Mouse (Mus musculus) heart, postnatal 0 days (tissue): ENCODE measurements around the gene Ccdc12. TPM values are rescaled to one million over a fixed set of nuclear protein-coding genes. Genes with fewer than 3 reads are reported as not detected.

ENCODE experiments used
- ATAC-seq: fragments of 200-750 bp; cut with Nextera tagmentation; 2 replicates; pipeline ENCODE4 v1.8.0; 2017; ENCODE audit warnings: low read depth, moderate number of reproducible peaks, moderate library complexity; ENCODE audit not compliant: insufficient read depth
- DNase-seq: peaks from one replicate; pipeline ENCODE4 v3.0.0-alpha.2; 2016; ENCODE audit warnings: low spot score
- H3K27ac ChIP-seq: fragments of 300-500 bp; sonication (generic); 2 replicates; pipeline ENCODE4 v1.5.1; 2014; ENCODE audit warnings: low read depth, mild to moderate bottlenecking
- H3K27me3 ChIP-seq: fragments of 300-500 bp; sonication (generic); 2 replicates; pipeline ENCODE4 v1.6.1; 2014; ENCODE audit warnings: low read length, mixed read lengths; ENCODE audit not compliant: control insufficient read depth, insufficient read depth
- H3K36me3 ChIP-seq: fragments of 300-500 bp; sonication (generic); replicated peaks from 2 replicates; pipeline ENCODE4 v1.6.1; 2014; ENCODE audit warnings: low read length, mixed read lengths; ENCODE audit not compliant: control insufficient read depth, insufficient read depth
- H3K4me1 ChIP-seq: fragments of 300-500 bp; sonication (generic); 2 replicates; pipeline ENCODE4 v1.6.1; 2014; ENCODE audit warnings: antibody characterized with exemption; ENCODE audit not compliant: control insufficient read depth, insufficient read depth
- H3K4me2 ChIP-seq: fragments of 300-500 bp; sonication (generic); 2 replicates; pipeline ENCODE4 v1.6.1; 2014; ENCODE audit warnings: low read depth, mild to moderate bottlenecking, low read length, moderate library complexity
- H3K4me3 ChIP-seq: fragments of 300-500 bp; sonication (generic); 2 replicates; pipeline ENCODE4 v1.5.1; 2014; ENCODE audit warnings: low read depth, low read length
- H3K9ac ChIP-seq: fragments of 300-500 bp; sonication (generic); replicated peaks from 2 replicates; pipeline ENCODE4 v1.6.1; 2014; ENCODE audit warnings: low read depth, low read length, mixed read lengths
- H3K9me3 ChIP-seq: fragments of 300-500 bp; sonication (generic); replicated peaks from 2 replicates; pipeline ENCODE4 v1.6.1; 2016; ENCODE audit warnings: low read length; ENCODE audit not compliant: control insufficient read depth
- CTCF ChIP-seq: IDR thresholded peaks from 2 replicates; pipeline ENCODE4 v1.5.1; 2016; ENCODE audit warnings: antibody characterized with exemption, control low read depth, low read depth
- EP300 ChIP-seq: IDR thresholded peaks from 2 replicates; pipeline ENCODE4 v1.6.1; 2016; ENCODE audit warnings: antibody characterized with exemption, low read depth
- whole genome bisulfite sequencing: fragments of 180-500 bp; shearing (Covaris S2); extraction: QIAGEN DNeasy Blood & Tissue Kit; methylation state at CpG from one replicate; pipeline ENCODE4 v1.1.7; 2014; 5-methylcytosine and 5-hydroxymethylcytosine counted together
- microRNA-seq: library from miRNA; unstranded; fragments of <30 nt; microRNA quantifications from one replicate; pipeline ENCODE4, GENCODE M21; 2016
- polyA plus RNA-seq: library from polyadenylated mRNA; unstranded; fragments of >200 nt; fragmentation: Nextera tagmentation; extraction: Ambion mirVana; gene quantifications from 2 replicates; pipeline ENCODE4 v1.2.1, GENCODE M21; 2015
- total RNA-seq: library from RNA; depleted of rRNA; stranded (reverse); fragments of >200 nt; gene quantifications from 2 replicates; pipeline ENCODE4 v1.2.3, GENCODE M21; 2014; ENCODE audit warnings: low replicate concordance; rRNA removed

Gene Ccdc12
- total and polyA plus RNA-seq, 2 experiments from 2014 or later, result 95.9 to 143 TPM

GRCm38 (mm10) chr9:110759265-110759664, 103.0 kb downstream of the Ccdc12 start:
- H3K4me2 ChIP-seq, result no peak overlapping the region
- H3K27me3 ChIP-seq, result no peaks in the 10 kb centered on the region
- no peaks in the 10 kb centered on the region for H3K36me3 ChIP-seq
- H3K4me1 ChIP-seq, result peaks cover 12% of the 10 kb centered on the region; the same call in 1 of the 2 replicates
- H3K4me3 ChIP-seq, result no peak overlapping the region
- no peak overlapping the region for H3K9ac ChIP-seq
- TF ChIP-seq EP300 (no peak), CTCF (peak; percentile 80)
- peak overlapping the region; percentile 27; the same call in 1 of the 2 replicates for H3K27ac ChIP-seq
- ATAC-seq, result no peak
- H3K9me3 ChIP-seq, result no peaks in the 10 kb centered on the region
- DNase-seq, result no peak
- WGBS, result 52% methylated on average over 2 of the region's 2 CpGs

GRCm38 (mm10) chr9:110760886-110761285, 104.6 kb downstream of the Ccdc12 start:
- no peaks in the 10 kb centered on the region for H3K9me3 ChIP-seq
- H3K4me3 ChIP-seq, result no peak overlapping the region
- H3K36me3 ChIP-seq, result no peaks in the 10 kb centered on the region
- peaks cover 12% of the 10 kb centered on the region; the same call in 1 of the 2 replicates for H3K4me1 ChIP-seq
- H3K27ac ChIP-seq, result no peak overlapping the region
- 86% methylated on average over 8 of the region's 8 CpGs for WGBS
- TF ChIP-seq CTCF, result no peak
- no peak for TF ChIP-seq EP300
- no peak for ATAC-seq
- no peaks in the 10 kb centered on the region for H3K27me3 ChIP-seq
- DNase-seq, result no peak
- H3K9ac ChIP-seq, result no peak overlapping the region
- no peak overlapping the region for H3K4me2 ChIP-seq

Small RNA genes within 50 kb of the gene (microRNA-seq; reads per million reads assigned to microRNA genes)
- not detected for gene Mir8107

Other genes starting within 250 kb of the Ccdc12 start
- 7.3 and 16.4 TPM in 2 replicates for gene Ptpn23, start 248.3 kb upstream of the Ccdc12 start, total RNA-seq
- gene Ptpn23, start 248.3 kb upstream of the Ccdc12 start, polyA plus RNA-seq, result 6.7 TPM in 2 replicates
- gene Ngp, start 236.8 kb upstream of the Ccdc12 start, total RNA-seq, result 1.8 and 2.6 TPM in 2 replicates
- 1.8 and 2.4 TPM in 2 replicates for gene Ngp, start 236.8 kb upstream of the Ccdc12 start, polyA plus RNA-seq
- 4.9 and 6.6 TPM in 2 replicates for gene Klhl18, start 179.8 kb upstream of the Ccdc12 start, total RNA-seq
- 4.2 and 4.3 TPM in 2 replicates for gene Klhl18, start 179.8 kb upstream of the Ccdc12 start, polyA plus RNA-seq
- gene Kif9, start 179.5 kb upstream of the Ccdc12 start, total RNA-seq, result 0.70 TPM in 1 of 2 replicates, not detected in the other
- 0.29 and 0.37 TPM in 2 replicates for gene Kif9, start 179.5 kb upstream of the Ccdc12 start, polyA plus RNA-seq
- 27.5 and 33.2 TPM in 2 replicates for gene Setd2, start 123.9 kb upstream of the Ccdc12 start, total RNA-seq
- gene Setd2, start 123.9 kb upstream of the Ccdc12 start, polyA plus RNA-seq, result 12.7 and 13.0 TPM in 2 replicates
- 7.9 and 22.8 TPM in 2 replicates for gene Nradd, start 32.1 kb upstream of the Ccdc12 start, total RNA-seq
- gene Nradd, start 32.1 kb upstream of the Ccdc12 start, polyA plus RNA-seq, result 10.4 and 11.5 TPM in 2 replicates
- gene Nbeal2, start 2.3 kb upstream of the Ccdc12 start, total RNA-seq, result 11.5 and 12.9 TPM in 2 replicates
- gene Nbeal2, start 2.3 kb upstream of the Ccdc12 start, polyA plus RNA-seq, result 1.2 and 1.6 TPM in 2 replicates
- gene Myl3, start 85.4 kb downstream of the Ccdc12 start, total RNA-seq, result 7,206 and 8,752 TPM in 2 replicates
- 7,883 and 7,975 TPM in 2 replicates for gene Myl3, start 85.4 kb downstream of the Ccdc12 start, polyA plus RNA-seq
- gene Pth1r, start 90.6 kb downstream of the Ccdc12 start, total RNA-seq, result 34.2 and 41.8 TPM in 2 replicates
- gene Pth1r, start 90.6 kb downstream of the Ccdc12 start, polyA plus RNA-seq, result 11.4 and 12.0 TPM in 2 replicates
- gene Prss42, start 141.7 kb downstream of the Ccdc12 start, total RNA-seq, result not detected in 2 replicates
- gene Prss42, start 141.7 kb downstream of the Ccdc12 start, polyA plus RNA-seq, result not detected in 2 replicates
- gene Prss44, start 157.5 kb downstream of the Ccdc12 start, total RNA-seq, result not detected in 2 replicates
- not detected in 2 replicates for gene Prss44, start 157.5 kb downstream of the Ccdc12 start, polyA plus RNA-seq
- not detected in 2 replicates for gene Prss43, start 170.2 kb downstream of the Ccdc12 start, total RNA-seq
- 0.04 TPM in 1 of 2 replicates, not detected in the other for gene Prss43, start 170.2 kb downstream of the Ccdc12 start, polyA plus RNA-seq
- not detected in 2 replicates for gene Prss45, start 178.1 kb downstream of the Ccdc12 start, total RNA-seq
- gene Prss45, start 178.1 kb downstream of the Ccdc12 start, polyA plus RNA-seq, result 0.15 TPM in 1 of 2 replicates, not detected in the other
- not detected in 2 replicates for gene Prss46, start 188.0 kb downstream of the Ccdc12 start, total RNA-seq
- not detected in 2 replicates for gene Prss46, start 188.0 kb downstream of the Ccdc12 start, polyA plus RNA-seq
- not detected in 2 replicates for gene Prss50, start 201.5 kb downstream of the Ccdc12 start, total RNA-seq
- gene Prss50, start 201.5 kb downstream of the Ccdc12 start, polyA plus RNA-seq, result 0.08 TPM in 1 of 2 replicates, not detected in the other
- 5.5 and 6.0 TPM in 2 replicates for gene Als2cl, start 223.4 kb downstream of the Ccdc12 start, total RNA-seq
- 1.3 and 2.1 TPM in 2 replicates for gene Als2cl, start 223.4 kb downstream of the Ccdc12 start, polyA plus RNA-seq
- gene Tmie, start 223.6 kb downstream of the Ccdc12 start, total RNA-seq, result 2.1 TPM in 1 of 2 replicates, not detected in the other
- gene Tmie, start 223.6 kb downstream of the Ccdc12 start, polyA plus RNA-seq, result 0.71 and 0.81 TPM in 2 replicates